Mouse (Mus musculus): Measurements from ENCODE around the gene Romo1. TPM values are rescaled to one million over a fixed set of nuclear protein-coding genes. Genes with fewer than 3 reads are reported as not detected.
"Not testable (repeated sequence)": the region's sequence is repeated elsewhere in the genome, so short reads cannot be mapped to it uniquely, and the experiment has no call there.

Gene Romo1
- polyA plus RNA-seq, 1 experiment, result 507 TPM

- H3K36me3 ChIP-seq (ENCODE audit: control insufficient read depth, insufficient read depth, low read length), result peaks cover 7% of the 10 kb centered on the region; the same call in 1 of the 2 replicates
- H3K4me3 ChIP-seq (ENCODE audit: insufficient read depth, low read depth, low read length), result peak overlapping the region; percentile 92
- peak overlapping the region; percentile 99 for H3K27ac ChIP-seq (ENCODE audit: insufficient read depth, low read depth, low read length)
- no peaks in the 10 kb centered on the region for H3K27me3 ChIP-seq (replicated peaks; ENCODE audit: control insufficient read depth, insufficient read depth, low read length)
- H3K4me1 ChIP-seq (ENCODE audit: control insufficient read depth, insufficient read depth, low read length), result peaks cover 19% of the 10 kb centered on the region
- TF ChIP-seq CTCF (conservative IDR thresholded peaks at IDR 0.05; ENCODE audit: insufficient read depth, insufficient read length, low read depth, low read length), result no peak
- no peak for TF ChIP-seq POLR2A (IDR thresholded peaks at IDR 0.05; ENCODE audit: low read depth, low read length)
- whole genome bisulfite sequencing, result under 1% methylated on average over 41 of the region's 41 CpGs
- DNase-seq, result no peak
Observed at GRCm38 (mm10) chr2:156179796-156180093, 35.9 kb downstream of the Romo1 start.

GRCm38 (mm10) chr2:156180094-156180821, 36.4 kb downstream of the Romo1 start, which contains the start of gene Rbm39:
Rbm39 (minus strand) TSS chr2:156180238.
- peaks cover 7% of the 10 kb centered on the region; the same call in 1 of the 2 replicates for H3K36me3 ChIP-seq (ENCODE audit: control insufficient read depth, insufficient read depth, low read length)
- peaks cover 19% of the 10 kb centered on the region for H3K4me1 ChIP-seq (ENCODE audit: control insufficient read depth, insufficient read depth, low read length)
- no peaks in the 10 kb centered on the region for H3K27me3 ChIP-seq (replicated peaks; ENCODE audit: control insufficient read depth, insufficient read depth, low read length)
- TF ChIP-seq CTCF (conservative IDR thresholded peaks at IDR 0.05; ENCODE audit: insufficient read depth, insufficient read length, low read depth, low read length), result peak; percentile 44
- TF ChIP-seq POLR2A (IDR thresholded peaks at IDR 0.05; ENCODE audit: low read depth, low read length), result peak; percentile 96
- H3K4me3 ChIP-seq (ENCODE audit: insufficient read depth, low read depth, low read length), result peak within 1 kb of the TSS; percentile 92
- peak; percentile 100 for DNase-seq
- under 1% methylated on average over 47 of the region's 47 CpGs for WGBS
- H3K27ac ChIP-seq (ENCODE audit: insufficient read depth, low read depth, low read length), result peak within 1 kb of the TSS; percentile 99

- peak overlapping the region; percentile 71 for H3K4me3 ChIP-seq (ENCODE audit: insufficient read depth, low read depth, low read length)
- 5% methylated on average over 8 of the region's 8 CpGs for WGBS
- DNase-seq, result peak; percentile 43
- peak overlapping the region; percentile 98 for H3K27ac ChIP-seq (ENCODE audit: insufficient read depth, low read depth, low read length)
- H3K36me3 ChIP-seq (ENCODE audit: control insufficient read depth, insufficient read depth, low read length), result peaks cover 7% of the 10 kb centered on the region; the same call in 1 of the 2 replicates
- H3K27me3 ChIP-seq (replicated peaks; ENCODE audit: control insufficient read depth, insufficient read depth, low read length), result no peaks in the 10 kb centered on the region
- TF ChIP-seq CTCF (conservative IDR thresholded peaks at IDR 0.05; ENCODE audit: insufficient read depth, insufficient read length, low read depth, low read length) (no peak), POLR2A (IDR thresholded peaks at IDR 0.05; ENCODE audit: low read depth, low read length) (no peak)
- peaks cover 19% of the 10 kb centered on the region for H3K4me1 ChIP-seq (ENCODE audit: control insufficient read depth, insufficient read depth, low read length)
Observed at GRCm38 (mm10) chr2:156180824-156181590, 37.2 kb downstream of the Romo1 start.

GRCm38 (mm10) chr2:156181592-156181991, 37.8 kb downstream of the Romo1 start:
- Histone ChIP-seq H3K27ac (ENCODE audit: insufficient read depth, low read depth, low read length) (peak overlapping the region; percentile 98), H3K4me3 (ENCODE audit: insufficient read depth, low read depth, low read length) (no peak overlapping the region), H3K4me1 (ENCODE audit: control insufficient read depth, insufficient read depth, low read length) (peaks cover 19% of the 10 kb centered on the region), H3K36me3 (ENCODE audit: control insufficient read depth, insufficient read depth, low read length) (peaks cover 7% of the 10 kb centered on the region; the same call in 1 of the 2 replicates), H3K27me3 (replicated peaks; ENCODE audit: control insufficient read depth, insufficient read depth, low read length) (no peaks in the 10 kb centered on the region)
- TF ChIP-seq POLR2A (IDR thresholded peaks at IDR 0.05; ENCODE audit: low read depth, low read length) (no peak), CTCF (conservative IDR thresholded peaks at IDR 0.05; ENCODE audit: insufficient read depth, insufficient read length, low read depth, low read length) (no peak)
- WGBS, result 64% methylated on average over 2 of the region's 2 CpGs
- DNase-seq, result no peak

- not testable (repeated sequence) for H3K4me1 ChIP-seq (ENCODE audit: control insufficient read depth, insufficient read depth, low read length); H3K27me3 ChIP-seq (replicated peaks; ENCODE audit: control insufficient read depth, insufficient read depth, low read length); H3K27ac ChIP-seq (ENCODE audit: insufficient read depth, low read depth, low read length); DNase-seq; H3K4me3 ChIP-seq (ENCODE audit: insufficient read depth, low read depth, low read length); H3K36me3 ChIP-seq (ENCODE audit: control insufficient read depth, insufficient read depth, low read length)
- WGBS, result 67% methylated on average over 7 of the region's 7 CpGs
Observed at GRCm38 (mm10) chr2:156189241-156189640, 45.4 kb downstream of the Romo1 start.

GRCm38 (mm10) chr2:156190004-156190896, 46.4 kb downstream of the Romo1 start:
- Histone ChIP-seq H3K4me3 (ENCODE audit: insufficient read depth, low read depth, low read length) (no peak overlapping the region), H3K27me3 (replicated peaks; ENCODE audit: control insufficient read depth, insufficient read depth, low read length) (no peaks in the 10 kb centered on the region), H3K4me1 (ENCODE audit: control insufficient read depth, insufficient read depth, low read length) (no peaks in the 10 kb centered on the region), H3K36me3 (ENCODE audit: control insufficient read depth, insufficient read depth, low read length) (no peaks in the 10 kb centered on the region), H3K27ac (ENCODE audit: insufficient read depth, low read depth, low read length) (no peak overlapping the region)
- 82% methylated on average over 14 of the region's 14 CpGs for WGBS
- TF ChIP-seq POLR2A (IDR thresholded peaks at IDR 0.05; ENCODE audit: low read depth, low read length), result no peak
- no peak for TF ChIP-seq CTCF (conservative IDR thresholded peaks at IDR 0.05; ENCODE audit: insufficient read depth, insufficient read length, low read depth, low read length)
- no peak for DNase-seq

Data from kidney, adult 2 months (tissue).